Mouse (Mus musculus) embryonic facial prominence, embryonic 15.5 days (tissue): ENCODE data around the gene Ctf2. TPM values are rescaled to one million over a fixed set of nuclear protein-coding genes. Genes with fewer than 3 reads are reported as not detected.

Experiments used
- ATAC-seq: fragments of 200-750 bp; cut with Nextera tagmentation; 2 replicates; pipeline ENCODE4 v1.8.0; 2017; ENCODE audit warnings: low read depth, moderate TSS enrichment; ENCODE audit not compliant: insufficient number of reproducible peaks, low FRiP score, low TSS enrichment
- H3K27ac ChIP-seq: fragments of 300-500 bp; sonication (generic); replicated peaks from 2 replicates; pipeline ENCODE4 v1.5.1; 2015; ENCODE audit warnings: mild to moderate bottlenecking, inconsistent platforms
- H3K27me3 ChIP-seq: fragments of 300-500 bp; sonication (generic); 2 replicates; pipeline ENCODE4 v1.6.1; 2015; ENCODE audit warnings: inconsistent platforms
- H3K36me3 ChIP-seq: fragments of 300-500 bp; sonication (generic); 2 replicates; pipeline ENCODE4 v1.6.1; 2015; ENCODE audit warnings: mild to moderate bottlenecking, inconsistent platforms
- H3K4me1 ChIP-seq: fragments of 300-500 bp; sonication (generic); 2 replicates; pipeline ENCODE4 v1.6.1; 2015; ENCODE audit warnings: inconsistent platforms
- H3K4me2 ChIP-seq: fragments of 300-500 bp; sonication (generic); replicated peaks from 2 replicates; pipeline ENCODE4 v1.6.1; 2015; ENCODE audit warnings: mild to moderate bottlenecking, inconsistent platforms
- H3K4me3 ChIP-seq: fragments of 300-500 bp; sonication (generic); replicated peaks from 2 replicates; pipeline ENCODE4 v1.5.1; 2015; ENCODE audit warnings: mild to moderate bottlenecking, inconsistent platforms
- H3K9ac ChIP-seq: fragments of 300-500 bp; sonication (generic); 2 replicates; pipeline ENCODE4 v1.6.1; 2015; ENCODE audit warnings: inconsistent platforms
- H3K9me3 ChIP-seq: fragments of 300-500 bp; sonication (generic); replicated peaks from 2 replicates; pipeline ENCODE4 v1.6.1; 2016; ENCODE audit warnings: inconsistent platforms
- WGBS: fragments of 180-500 bp; shearing (Covaris S2); methylation state at CpG from one replicate; pipeline ENCODE4 v1.1.7; 2015; 5-methylcytosine and 5-hydroxymethylcytosine counted together
- polyA plus RNA-seq: library from polyadenylated mRNA; unstranded; fragments of >200 nt; fragmentation: Nextera tagmentation; extraction: Ambion mirVana; gene quantifications from 2 replicates; pipeline ENCODE4 v1.2.1, GENCODE M21; 2015

Gene Ctf2
- polyA plus RNA-seq, 1 experiment from 2014 or later: 1.3 TPM

GRCm38 (mm10) chr7:127711456-127711855, 20.5 kb downstream of the Ctf2 start:
- WGBS: 52% methylated on average over 3 of the region's 3 CpGs
- ATAC-seq: no peak

DNA sequence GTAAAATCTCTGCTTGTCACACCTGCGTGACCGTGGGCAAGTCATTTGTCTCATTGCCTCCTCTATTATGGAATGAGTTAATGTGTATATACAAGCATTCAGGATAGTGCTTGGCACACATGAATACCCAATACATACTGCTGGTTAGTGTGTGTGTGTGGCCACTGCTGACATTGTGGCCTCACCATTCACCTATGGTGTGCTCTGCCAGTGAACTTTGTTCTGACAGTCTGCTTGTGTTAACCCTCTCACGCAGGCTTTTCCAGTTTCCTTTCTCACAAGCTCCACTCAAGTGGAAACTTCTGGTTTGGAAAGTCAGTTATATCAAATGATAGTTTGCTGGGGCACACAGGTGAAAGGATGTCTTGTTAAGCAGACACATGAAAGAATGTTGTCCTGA, 20.9 kb downstream of the Ctf2 start:
- H3K4me3 ChIP-seq: no peak overlapping the region
- no peaks in the 10 kb centered on the region for H3K27me3 ChIP-seq
- H3K4me2 ChIP-seq: no peak overlapping the region
- peak overlapping the region; percentile 99 for H3K27ac ChIP-seq
- H3K4me1 ChIP-seq: peaks cover 54% of the 10 kb centered on the region
- 82% methylated on average over 3 of the region's 3 CpGs for WGBS
- ATAC-seq: no peak
- H3K9me3 ChIP-seq: no peaks in the 10 kb centered on the region
- H3K36me3 ChIP-seq: peaks cover 7% of the 10 kb centered on the region; the same call in 1 of the 2 replicates
- no peak overlapping the region for H3K9ac ChIP-seq

More at GRCm38 (mm10) chr7:127711456-127711855, 20.5 kb downstream of the Ctf2 start:
- Histone ChIP-seq H3K9me3 (no peaks in the 10 kb centered on the region), H3K36me3 (peaks cover 3% of the 10 kb centered on the region; the same call in 1 of the 2 replicates), H3K4me1 (peaks cover 55% of the 10 kb centered on the region), H3K9ac (no peak overlapping the region), H3K27ac (peak overlapping the region; percentile 99), H3K4me2 (no peak overlapping the region; the same call in 1 of the 2 replicates), H3K27me3 (no peaks in the 10 kb centered on the region), H3K4me3 (no peak overlapping the region)

DNA sequence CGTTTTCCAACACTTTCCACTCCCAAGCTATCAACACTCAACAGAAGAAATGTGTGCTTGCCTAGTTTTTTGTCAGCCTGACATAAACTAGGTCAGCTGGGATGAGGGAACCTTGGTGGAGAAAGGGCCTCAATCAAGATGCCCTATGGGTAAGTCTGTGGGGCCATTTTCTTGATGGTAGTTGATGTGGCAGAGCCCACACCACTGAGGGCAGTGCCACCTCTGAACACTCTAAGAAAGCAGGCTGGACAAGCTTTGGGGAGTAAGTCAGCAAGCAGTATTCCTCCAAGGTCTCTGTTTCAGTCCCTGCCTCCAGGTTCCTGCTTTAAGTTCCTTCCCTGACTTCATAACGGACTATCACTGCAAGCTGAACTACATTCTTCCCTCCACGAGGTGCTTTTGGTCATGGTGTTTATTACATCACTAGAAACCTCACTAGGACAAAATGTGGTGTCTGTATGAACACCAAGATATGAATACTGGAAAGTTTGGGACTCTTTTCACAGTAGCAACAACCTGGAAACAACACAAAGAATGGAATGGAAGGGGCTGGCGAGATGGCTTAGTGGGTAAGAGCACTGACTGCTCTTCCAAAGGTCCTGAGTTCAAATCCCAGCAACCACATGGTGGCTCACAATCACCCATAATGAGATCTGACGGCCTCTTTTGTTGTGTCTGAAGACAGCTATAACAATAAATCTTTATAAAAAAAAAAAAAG, 22.5 kb downstream of the Ctf2 start:
- Histone ChIP-seq H3K9me3 (no peaks in the 10 kb centered on the region), H3K9ac (no peak overlapping the region), H3K4me2 (peak overlapping the region; percentile 81), H3K27ac (peak overlapping the region; percentile 99), H3K4me1 (peaks cover 58% of the 10 kb centered on the region), H3K27me3 (no peaks in the 10 kb centered on the region), H3K36me3 (peaks cover 21% of the 10 kb centered on the region), H3K4me3 (peak overlapping the region; percentile 79)
- WGBS: 65% methylated on average over 5 of the region's 5 CpGs
- no peak for ATAC-seq

- Histone ChIP-seq H3K4me3 (peak within 1 kb of the TSS; percentile 79), H3K9me3 (no peaks in the 10 kb centered on the region), H3K27ac (peak within 1 kb of the TSS; percentile 99), H3K27me3 (no peaks in the 10 kb centered on the region), H3K9ac (peak within 1 kb of the TSS; percentile 72), H3K36me3 (peaks cover 31% of the 10 kb centered on the region), H3K4me1 (peaks cover 54% of the 10 kb centered on the region), H3K4me2 (peak within 1 kb of the TSS; percentile 81)
- WGBS: under 1% methylated on average over 73 of the region's 90 CpGs
- ATAC-seq: peak; percentile 84
Observed at GRCm38 (mm10) chr7:127708207-127709078, 23.5 kb downstream of the Ctf2 start, which contains the start of gene Bcl7c. Bcl7c (minus strand) TSS chr7:127708933.

- H3K36me3 ChIP-seq: peaks cover 37% of the 10 kb centered on the region
- H3K4me2 ChIP-seq: peak overlapping the region; percentile 81
- H3K27me3 ChIP-seq: no peaks in the 10 kb centered on the region
- peak overlapping the region; percentile 72 for H3K9ac ChIP-seq
- H3K4me3 ChIP-seq: peak overlapping the region; percentile 79
- 0% methylated on average over 5 of the region's 5 CpGs for WGBS
- no peaks in the 10 kb centered on the region for H3K9me3 ChIP-seq
- peaks cover 50% of the 10 kb centered on the region for H3K4me1 ChIP-seq
- H3K27ac ChIP-seq: peak overlapping the region; percentile 99
- ATAC-seq: no peak
Observed at GRCm38 (mm10) chr7:127707957-127708206, 24.1 kb downstream of the Ctf2 start.

GRCm38 (mm10) chr7:127707045-127707956, 24.7 kb downstream of the Ctf2 start:
- ATAC-seq: no peak
- Histone ChIP-seq H3K4me2 (peak overlapping the region; percentile 81), H3K27me3 (no peaks in the 10 kb centered on the region), H3K9ac (peak overlapping the region; percentile 72), H3K36me3 (peaks cover 42% of the 10 kb centered on the region), H3K27ac (peak overlapping the region; percentile 99), H3K9me3 (no peaks in the 10 kb centered on the region), H3K4me1 (peaks cover 48% of the 10 kb centered on the region), H3K4me3 (peak overlapping the region; percentile 79)
- 13% methylated on average over 22 of the region's 22 CpGs for WGBS

- peaks cover 55% of the 10 kb centered on the region for H3K36me3 ChIP-seq
Observed at GRCm38 (mm10) chr7:127705706-127706105, 26.3 kb downstream of the Ctf2 start.

DNA sequence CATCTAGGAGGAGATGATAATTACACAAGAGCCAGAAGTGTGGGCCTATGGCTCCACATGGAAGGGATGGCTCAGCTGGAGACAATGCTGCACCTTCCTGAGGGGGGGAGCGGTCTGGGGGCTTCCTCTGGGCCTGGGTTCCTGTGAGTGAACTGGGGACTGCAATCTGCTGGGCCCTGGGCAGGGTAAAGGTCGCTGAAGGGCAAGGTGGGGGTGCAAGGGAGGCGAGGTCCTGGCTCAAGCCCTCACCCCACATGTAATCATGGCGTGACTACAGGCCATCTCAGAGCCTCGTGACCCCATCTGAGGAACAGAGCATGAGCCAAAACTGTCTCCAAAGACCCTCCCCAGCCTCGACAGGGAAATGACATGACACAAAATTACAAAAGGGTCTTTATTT, 27.4 kb downstream of the Ctf2 start:
- 68% methylated on average over 6 of the region's 6 CpGs for WGBS
- H3K4me2 ChIP-seq: no peak overlapping the region
- no peaks in the 10 kb centered on the region for H3K9me3 ChIP-seq
- peaks cover 66% of the 10 kb centered on the region for H3K36me3 ChIP-seq
- no peak overlapping the region for H3K4me3 ChIP-seq
- H3K4me1 ChIP-seq: peaks cover 30% of the 10 kb centered on the region
- H3K9ac ChIP-seq: no peak overlapping the region
- no peak for ATAC-seq
- H3K27ac ChIP-seq: no peak overlapping the region
- no peaks in the 10 kb centered on the region for H3K27me3 ChIP-seq

More at GRCm38 (mm10) chr7:127705706-127706105, 26.3 kb downstream of the Ctf2 start:
- ATAC-seq: no peak
- Histone ChIP-seq H3K27me3 (no peaks in the 10 kb centered on the region), H3K9me3 (no peaks in the 10 kb centered on the region), H3K27ac (no peak overlapping the region), H3K9ac (no peak overlapping the region), H3K4me3 (no peak overlapping the region), H3K4me2 (no peak overlapping the region), H3K4me1 (peaks cover 32% of the 10 kb centered on the region)
- 67% methylated on average over 4 of the region's 4 CpGs for WGBS

DNA sequence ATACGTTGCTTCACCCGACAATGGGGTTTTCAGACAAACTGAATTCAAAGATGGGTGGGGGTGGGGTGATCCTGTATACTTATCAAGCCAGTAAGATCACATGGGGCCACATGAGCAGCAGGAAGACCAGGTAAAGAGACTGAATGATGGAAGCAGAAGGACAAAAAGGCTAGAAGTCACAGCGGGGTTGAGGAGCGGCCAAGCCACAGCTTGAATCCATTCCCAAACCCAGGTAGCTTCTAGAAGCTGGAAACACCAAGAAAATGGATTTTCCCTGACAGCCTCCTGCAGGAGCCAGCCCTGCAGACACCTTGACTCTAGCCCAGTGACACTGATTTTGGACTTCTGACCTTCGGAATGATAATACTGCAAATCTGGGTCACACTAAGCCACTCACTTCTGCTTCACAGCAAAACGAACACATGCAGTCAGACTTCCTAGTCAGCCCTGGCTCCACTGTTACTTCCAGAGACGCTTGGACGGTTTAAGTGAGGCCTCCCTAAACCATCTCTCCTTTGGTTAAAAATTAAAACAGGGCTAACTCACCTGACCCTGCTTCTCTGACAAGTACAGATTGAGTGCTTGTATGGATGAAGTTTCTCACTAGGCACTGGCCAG, 28.3 kb downstream of the Ctf2 start:
- WGBS: 91% methylated on average over 8 of the region's 8 CpGs
- Histone ChIP-seq H3K9ac (no peak overlapping the region), H3K4me3 (no peak overlapping the region), H3K4me2 (no peak overlapping the region), H3K27ac (no peak overlapping the region), H3K27me3 (no peaks in the 10 kb centered on the region), H3K4me1 (peaks cover 22% of the 10 kb centered on the region), H3K9me3 (no peaks in the 10 kb centered on the region), H3K36me3 (peaks cover 72% of the 10 kb centered on the region)
- no peak for ATAC-seq

GRCm38 (mm10) chr7:127700712-127701331, 31.1 kb downstream of the Ctf2 start:
- no peak overlapping the region for H3K9ac ChIP-seq
- H3K4me3 ChIP-seq: no peak overlapping the region
- peaks cover 69% of the 10 kb centered on the region for H3K36me3 ChIP-seq
- H3K27me3 ChIP-seq: no peaks in the 10 kb centered on the region
- no peak overlapping the region for H3K4me2 ChIP-seq
- no peaks in the 10 kb centered on the region for H3K9me3 ChIP-seq
- no peak overlapping the region; the same call in 1 of the 2 replicates for H3K27ac ChIP-seq
- peaks cover 6% of the 10 kb centered on the region; the same call in 1 of the 2 replicates for H3K4me1 ChIP-seq
- no peak for ATAC-seq
- 70% methylated on average over 3 of the region's 3 CpGs for WGBS
